Mouse (Mus musculus) spleen, adult 2 months (tissue): ENCODE measurements at regions not wholly inside any gene's neighbourhood (a gene's known extent, or its start where the extent isn't known, plus 50 kb on each side); places are given as distances from the start of the nearest gene placed in this dataset.

Source experiments
- CTCF ChIP-seq: fragments of 200-500 bp; IDR thresholded peaks from 2 replicates; pipeline ENCODE4 v1.5.1; 2011; ENCODE audit warnings: mild to moderate bottlenecking, inconsistent platforms; ENCODE audit not compliant: insufficient read depth, insufficient read length, insufficient replicate concordance; ENCODE audit errors: extremely low read depth
- POLR2A ChIP-seq: fragments of 200-500 bp; IDR thresholded peaks from 2 replicates; pipeline ENCODE4 v1.6.1; 2011; ENCODE audit warnings: low read depth, low read length, inconsistent platforms

DNA sequence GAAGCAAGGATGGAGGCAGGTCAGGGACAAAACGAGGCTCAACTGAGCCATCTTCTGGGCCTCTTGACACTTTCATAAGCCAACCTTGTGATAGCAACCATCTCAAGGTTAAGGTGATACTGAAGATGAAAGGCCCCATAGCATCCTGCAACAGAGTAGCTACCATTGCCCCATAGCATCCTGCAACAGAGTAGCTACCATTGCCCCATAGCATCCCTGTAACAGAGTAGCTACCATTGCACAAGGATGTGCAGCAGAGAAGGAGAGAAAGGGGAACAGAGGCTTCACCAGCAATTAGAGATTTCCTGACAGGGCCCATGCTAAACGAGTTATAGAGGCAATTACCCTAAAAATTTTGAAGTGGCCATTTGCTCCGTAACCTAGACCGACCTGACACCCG is 163.2 kb downstream of the Lmo4 start:
- TF ChIP-seq CTCF (no peak), POLR2A (no peak)
